Mouse (Mus musculus) myocyte (in vitro differentiated cells): ENCODE measurements around the gene Klc4.

Experiments
- CEBPB ChIP-seq: IDR thresholded peaks from 2 replicates; pipeline ENCODE4 v1.6.1; 2011; ENCODE audit warnings: mild to moderate bottlenecking, moderate library complexity; ENCODE audit not compliant: poor library complexity, insufficient read depth, severe bottlenecking
- E2F4 ChIP-seq: IDR thresholded peaks from one replicate; pipeline ENCODE4 v1.6.1; 2011; ENCODE audit warnings: mild to moderate bottlenecking, control low read depth, moderate library complexity; ENCODE audit not compliant: insufficient read depth
- MAX ChIP-seq: IDR thresholded peaks from one replicate; pipeline ENCODE4 v1.6.1; 2011; ENCODE audit warnings: low read depth, mild to moderate bottlenecking, control low read depth
- MYOD1 ChIP-seq, 3 experiments: IDR thresholded peaks; one replicate each; pipeline ENCODE4 v1.6.1; 2011; ENCODE audit warnings: control low read depth in 2 of 3, low read depth in 2 of 3, mild to moderate bottlenecking in 2 of 3, moderate library complexity in 1 of 3; ENCODE audit not compliant: insufficient read length in 2 of 3, control insufficient read depth in 1 of 3
- POLR2A ChIP-seq: IDR thresholded peaks from one replicate; pipeline ENCODE4 v1.6.1; 2011; ENCODE audit warnings: low read depth, mild to moderate bottlenecking, control low read depth, moderate library complexity; ENCODE audit not compliant: insufficient read length
- POLR2AphosphoS2 ChIP-seq: IDR thresholded peaks from one replicate; pipeline ENCODE4 v1.6.1; 2011; ENCODE audit warnings: low read depth, control low read depth; ENCODE audit not compliant: insufficient read length
- TCF12 ChIP-seq: IDR thresholded peaks from one replicate; pipeline ENCODE4 v1.6.1; 2011; ENCODE audit warnings: mild to moderate bottlenecking, control low read depth; ENCODE audit not compliant: poor library complexity, insufficient read depth, severe bottlenecking
- TCF3 ChIP-seq: IDR thresholded peaks from one replicate; pipeline ENCODE4 v1.6.1; 2011; ENCODE audit warnings: low read depth, control low read depth; ENCODE audit not compliant: insufficient read length
- USF1 ChIP-seq: IDR thresholded peaks from one replicate; pipeline ENCODE4 v1.6.1; 2011; ENCODE audit warnings: low read depth, mild to moderate bottlenecking, control low read depth, moderate library complexity

DNA sequence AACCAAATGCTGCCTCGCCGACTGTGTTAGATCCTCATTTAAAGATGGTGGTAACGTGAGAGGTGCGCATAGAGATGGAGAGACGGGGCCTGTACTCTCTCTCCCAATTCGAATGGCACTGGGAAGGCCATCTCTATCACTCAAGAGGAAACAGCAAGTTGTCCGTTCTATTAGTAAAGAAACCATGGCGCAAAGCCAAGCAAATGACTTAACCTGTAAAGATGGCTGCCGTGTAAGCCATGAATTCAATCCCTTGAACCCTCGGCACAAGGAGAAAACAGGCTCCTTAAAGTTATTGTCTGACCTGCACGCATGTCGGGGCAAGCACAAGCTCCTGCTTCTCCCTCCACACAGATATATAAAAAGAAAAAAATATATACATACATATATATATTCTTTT, 28.0 kb downstream of the Klc4 start:
- no peak for TF ChIP-seq POLR2AphosphoS2
- no peak for TF ChIP-seq POLR2A
- no peak for TF ChIP-seq E2F4
- TF ChIP-seq MYOD1 (IDR thresholded peaks at IDR 0.05; ENCODE audit: control insufficient read depth in 1 of 3, insufficient read length in 2 of 3, low read depth in 2 of 3), result no peak
- TF ChIP-seq MAX, result no peak
- TF ChIP-seq USF1, result no peak
- TF ChIP-seq TCF3, result no peak
- no peak for TF ChIP-seq CEBPB
- no peak for TF ChIP-seq TCF12
